ENCODE assay signal across 8 mouse cellular contexts in genomic region chr3:131106451-131107291, GRCm38 (mm10). TPM values are rescaled to one million over a fixed set of nuclear protein-coding genes. Genes with fewer than 3 reads are reported as not detected.
DNase-seq lines count a peak whose midpoint lies in the region; ATAC-seq and TF ChIP-seq lines count a peak whose summit lies in the region.

No protein-coding gene starts in this region.

- peak; percentile 49 for DNase-seq in CD4-positive, CD25-positive, alpha-beta regulatory T cell, adult 2 months (ENCODE audit: low read depth, low spot score)
- peak; percentile 5 for DNase-seq in lung, postnatal 10 days
- DNase-seq in lung, adult 2 months = no peak
- no peak for DNase-seq in heart, postnatal 0 days (ENCODE audit: low spot score)
- peak; percentile 97 for DNase-seq in midbrain, embryonic 11.5 days (ENCODE audit: low spot score, missing footprints)
- no peak for DNase-seq in spleen, postnatal 4 days (ENCODE audit: low spot score in 2 of 2)

- no peak for ATAC-seq in CD4-positive, CD25-positive, alpha-beta regulatory T cell, adult 4 months
- ATAC-seq in heart, postnatal 0 days (ENCODE audit: insufficient read depth, low read depth) = no peak
- ATAC-seq in midbrain, embryonic 11.5 days (ENCODE audit: low FRiP score) = peak; percentile 25
- ATAC-seq in erythroblast, adult 5-6 weeks (replicated peaks; ENCODE audit: low FRiP score, poor library complexity, severe bottlenecking) = no peak

- no peak overlapping the region for H3K9ac ChIP-seq in heart, postnatal 0 days (replicated peaks; ENCODE audit: low read depth, low read length)
- peak overlapping the region; percentile 58 for H3K9ac ChIP-seq in midbrain, embryonic 11.5 days (ENCODE audit: low read length)

- no peaks in the 10 kb centered on the region for H3K36me3 ChIP-seq in heart, postnatal 0 days (replicated peaks; ENCODE audit: control insufficient read depth, insufficient read depth, low read length)
- no peaks in the 10 kb centered on the region for H3K36me3 ChIP-seq in midbrain, embryonic 11.5 days (ENCODE audit: control insufficient read depth, insufficient read depth, low read length)

- peaks cover 9% of the 10 kb centered on the region for H3K4me1 ChIP-seq in lung, adult 2 months (ENCODE audit: control insufficient read depth, insufficient read depth, low read length)
- peaks cover 15% of the 10 kb centered on the region; the same call in 1 of the 2 replicates for H3K4me1 ChIP-seq in heart, postnatal 0 days (ENCODE audit: control insufficient read depth, insufficient read depth)
- H3K4me1 ChIP-seq in midbrain, embryonic 11.5 days (ENCODE audit: control insufficient read depth, insufficient read depth, low read length) = peaks cover 40% of the 10 kb centered on the region

- no peak for TF ChIP-seq CTCF in lung, adult 2 months (IDR thresholded peaks at IDR 0.05; ENCODE audit: insufficient read depth, low read length)
- TF ChIP-seq CTCF in heart, postnatal 0 days (IDR thresholded peaks at IDR 0.05; ENCODE audit: low read depth) = no peak

- no peak overlapping the region for H3K4me3 ChIP-seq in lung, adult 2 months (replicated peaks; ENCODE audit: extremely low read depth, low read depth, low read length)
- H3K4me3 ChIP-seq in heart, postnatal 0 days (ENCODE audit: low read depth, low read length) = peak overlapping the region; percentile 47
- peak overlapping the region; percentile 34 for H3K4me3 ChIP-seq in midbrain, embryonic 11.5 days (ENCODE audit: low read depth, low read length)

- TF ChIP-seq EP300 in heart, postnatal 0 days (IDR thresholded peaks at IDR 0.05; ENCODE audit: low read depth) = no peak

- peaks cover 87% of the 10 kb centered on the region for H3K27me3 ChIP-seq in heart, postnatal 0 days (ENCODE audit: control insufficient read depth, insufficient read depth, low read length)
- H3K27me3 ChIP-seq in midbrain, embryonic 11.5 days (ENCODE audit: control insufficient read depth, insufficient read depth, low read length) = peaks cover 35% of the 10 kb centered on the region

- 1% methylated on average over 45 of the region's 45 CpGs for WGBS in lung, adult 2 months
- WGBS in heart, postnatal 0 days = under 1% methylated on average over 45 of the region's 45 CpGs
- WGBS in midbrain, embryonic 11.5 days = 2% methylated on average over 45 of the region's 45 CpGs

- H3K4me2 ChIP-seq in heart, postnatal 0 days (ENCODE audit: low read depth, low read length) = peak overlapping the region; percentile 68
- peak overlapping the region; percentile 75 for H3K4me2 ChIP-seq in midbrain, embryonic 11.5 days

- TF ChIP-seq POLR2A in lung, adult 2 months (IDR thresholded peaks at IDR 0.05; ENCODE audit: borderline replicate concordance, extremely low read depth, low read depth, low read length) = no peak

- H3K27ac ChIP-seq in heart, postnatal 0 days (ENCODE audit: low read depth) = no peak overlapping the region
- peak overlapping the region; percentile 54 for H3K27ac ChIP-seq in midbrain, embryonic 11.5 days (ENCODE audit: low read depth, low read length)

- H3K9me3 ChIP-seq in heart, postnatal 0 days (replicated peaks; ENCODE audit: control insufficient read depth, low read length) = no peaks in the 10 kb centered on the region
- no peaks in the 10 kb centered on the region for H3K9me3 ChIP-seq in midbrain, embryonic 11.5 days (ENCODE audit: control insufficient read depth, low read length)

RNA-seq across cellular contexts. Expression of gene Lef1, which starts 3.6 kb away (rescaled TPM):
- polyA plus RNA-seq in CD4-positive, CD25-positive, alpha-beta regulatory T cell, adult 4 months (2017; shearing (Covaris generic)) = 100 to 1,000 TPM; 208 to 272 TPM
- polyA plus RNA-seq in lung, adult 2 months (2012; rRNA removed) = 7.2 and 7.6 TPM in 2 replicates
- 4.8 TPM in 1 of 2 replicates, not detected in the other for total RNA-seq in heart, postnatal 0 days (2014; rRNA removed; ENCODE audit: low replicate concordance)
- polyA plus RNA-seq in heart, postnatal 0 days (2015; fragmentation: Nextera tagmentation; extraction: Ambion mirVana) = 0.87 and 1.2 TPM in 2 replicates
- 66.9 and 67.7 TPM in 2 replicates for polyA plus RNA-seq in midbrain, embryonic 11.5 days (2014; fragmentation: Nextera tagmentation; extraction: Ambion mirVana)
- not detected in 2 replicates for total RNA-seq in erythroblast, adult 5-6 weeks (2015; ENCODE audit: low replicate concordance)
- total RNA-seq in erythroblast, adult 5-6 weeks (2017; ENCODE audit: low replicate concordance) = 0.14 and 0.60 TPM in 2 replicates

Comparison
In these comparisons a context has a peak if more than half of its experiments do, and no peak if none do; other contexts are left out.
1. DNase-seq: peak in CD4-positive, CD25-positive, alpha-beta regulatory T cell, adult 2 months (single experiment), lung, postnatal 10 days (single experiment) and midbrain, embryonic 11.5 days (single experiment); none in lung, adult 2 months (single experiment), heart, postnatal 0 days (single experiment) and spleen, postnatal 4 days (0 of 2).